Mouse (Mus musculus) ES-E14 (cell line): ENCODE results near the gene Dusp12.

Experiments used
- CHD2 ChIP-seq: IDR thresholded peaks from 2 replicates; pipeline ENCODE4 v1.6.1; 2014; ENCODE audit warnings: mild to moderate bottlenecking, low read depth, low read length, inconsistent platforms
- ZNF384 ChIP-seq: IDR thresholded peaks from 2 replicates; pipeline ENCODE4 v1.6.1; 2012; ENCODE audit warnings: low read depth, low read length, inconsistent platforms

DNA sequence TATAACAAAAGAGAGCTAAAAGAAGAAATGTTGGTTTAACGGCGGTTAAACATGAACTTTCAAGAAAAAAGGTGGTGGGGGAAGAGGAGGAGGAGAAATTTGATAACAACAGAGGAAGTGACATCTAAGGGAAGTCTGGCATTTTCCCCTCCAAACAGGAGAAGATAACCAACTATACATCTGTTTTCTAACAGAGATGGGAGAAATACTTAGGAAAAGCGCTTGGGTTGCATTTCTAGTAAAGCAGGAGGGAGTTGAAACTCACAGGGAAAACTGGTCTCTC, 23.0 kb downstream of the Dusp12 start:
- TF ChIP-seq ZNF384: no peak
- TF ChIP-seq CHD2: no peak
